Mouse (Mus musculus) liver, embryonic 14.5 days (tissue): ENCODE measurements at regions not wholly inside any gene's neighbourhood (a gene's known extent, or its start where the extent isn't known, plus 50 kb on each side); places are given as distances from the start of the nearest gene placed in this dataset.

ENCODE experiments used
- CTCF ChIP-seq: IDR thresholded peaks from 2 replicates; pipeline ENCODE4 v1.5.1; 2016; ENCODE audit warnings: antibody characterized with exemption, low read depth, control low read depth
- EP300 ChIP-seq: IDR thresholded peaks from 2 replicates; pipeline ENCODE4 v1.6.1; 2016; ENCODE audit warnings: antibody characterized with exemption, low read depth

DNA sequence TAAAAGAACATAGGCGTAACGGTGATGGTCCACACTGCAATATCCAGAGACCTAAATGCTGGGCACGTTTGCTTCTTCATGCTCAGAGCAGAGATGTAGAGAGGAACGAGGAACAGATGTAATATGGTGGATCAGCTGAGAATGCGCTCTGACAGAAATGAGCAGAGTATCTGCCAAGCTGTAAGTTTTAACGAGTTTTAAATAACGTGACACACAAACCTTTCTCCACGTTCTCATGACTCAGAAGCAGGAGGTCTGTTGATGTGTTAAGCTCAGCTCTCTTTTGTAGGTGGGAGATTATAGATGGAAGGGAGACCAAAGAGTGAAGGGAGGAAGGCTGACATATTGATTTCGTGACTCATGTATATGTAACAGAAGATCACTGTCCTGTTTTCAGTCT is 72.1 kb upstream of the 1700020N01Rik start:
- TF ChIP-seq CTCF: no peak
- TF ChIP-seq EP300: no peak
